Mouse (Mus musculus) layer of hippocampus, postnatal 25 days (tissue): ENCODE data around the gene Atxn7l2. TPM values are rescaled to one million over a fixed set of nuclear protein-coding genes. Genes with fewer than 3 reads are reported as not detected.

Source experiments
- DNase-seq, 2 experiments: peaks; one replicate each; pipeline ENCODE4 v3.0.0; 2022; ENCODE audit warnings: mixed read lengths in 2 of 2, low spot score in 1 of 2; ENCODE audit errors: extremely low spot score in 1 of 2
- total RNA-seq, 2 experiments: library from RNA; stranded (reverse); gene quantifications; 2 replicates each; pipeline ENCODE4 v1.2.3; 2021

Gene Atxn7l2
- total RNA-seq, 2 experiments from 2014 or later: 19.5 to 31.1 TPM

DNA sequence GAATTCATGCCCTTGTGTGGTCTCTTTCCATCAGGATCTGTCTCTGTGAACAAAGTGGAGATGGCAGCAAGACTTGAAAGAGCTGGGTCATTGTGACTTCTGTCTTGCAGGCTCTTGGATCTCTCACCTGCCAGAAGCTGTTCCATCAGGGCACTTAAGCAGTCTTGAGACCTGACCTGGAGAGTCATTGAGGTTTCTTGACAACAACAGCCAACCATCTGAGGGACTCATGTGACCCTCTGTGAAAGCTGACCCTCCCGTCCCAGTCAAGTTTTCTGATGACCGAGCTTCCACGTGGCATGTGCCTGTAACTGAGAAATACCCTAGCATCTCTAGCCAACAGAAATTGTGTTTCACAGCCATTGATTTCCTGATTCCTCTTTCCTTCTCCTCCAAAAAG lies 26.0 kb downstream of the Atxn7l2 start:
- no peak for DNase-seq

DNA sequence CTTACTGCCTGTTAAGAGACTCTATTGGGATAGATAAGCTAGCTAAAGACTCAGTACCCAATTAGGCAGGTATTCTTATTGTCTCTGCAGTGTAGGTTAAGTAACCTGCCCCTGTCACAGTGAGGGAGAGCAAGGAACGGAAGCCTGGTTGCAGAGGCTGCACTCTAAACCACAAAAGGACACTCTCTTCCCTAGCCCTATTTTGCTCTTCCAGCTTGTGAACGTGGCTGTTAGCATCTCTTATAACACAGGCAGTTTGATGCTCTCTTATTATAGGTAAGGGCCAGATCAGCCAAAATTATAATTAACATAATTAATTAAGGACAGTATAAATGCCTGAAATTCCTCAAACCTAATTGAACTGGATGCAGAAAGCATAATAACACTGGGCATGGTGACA lies 30.2 kb downstream of the Atxn7l2 start:
- DNase-seq: no peak

DNA sequence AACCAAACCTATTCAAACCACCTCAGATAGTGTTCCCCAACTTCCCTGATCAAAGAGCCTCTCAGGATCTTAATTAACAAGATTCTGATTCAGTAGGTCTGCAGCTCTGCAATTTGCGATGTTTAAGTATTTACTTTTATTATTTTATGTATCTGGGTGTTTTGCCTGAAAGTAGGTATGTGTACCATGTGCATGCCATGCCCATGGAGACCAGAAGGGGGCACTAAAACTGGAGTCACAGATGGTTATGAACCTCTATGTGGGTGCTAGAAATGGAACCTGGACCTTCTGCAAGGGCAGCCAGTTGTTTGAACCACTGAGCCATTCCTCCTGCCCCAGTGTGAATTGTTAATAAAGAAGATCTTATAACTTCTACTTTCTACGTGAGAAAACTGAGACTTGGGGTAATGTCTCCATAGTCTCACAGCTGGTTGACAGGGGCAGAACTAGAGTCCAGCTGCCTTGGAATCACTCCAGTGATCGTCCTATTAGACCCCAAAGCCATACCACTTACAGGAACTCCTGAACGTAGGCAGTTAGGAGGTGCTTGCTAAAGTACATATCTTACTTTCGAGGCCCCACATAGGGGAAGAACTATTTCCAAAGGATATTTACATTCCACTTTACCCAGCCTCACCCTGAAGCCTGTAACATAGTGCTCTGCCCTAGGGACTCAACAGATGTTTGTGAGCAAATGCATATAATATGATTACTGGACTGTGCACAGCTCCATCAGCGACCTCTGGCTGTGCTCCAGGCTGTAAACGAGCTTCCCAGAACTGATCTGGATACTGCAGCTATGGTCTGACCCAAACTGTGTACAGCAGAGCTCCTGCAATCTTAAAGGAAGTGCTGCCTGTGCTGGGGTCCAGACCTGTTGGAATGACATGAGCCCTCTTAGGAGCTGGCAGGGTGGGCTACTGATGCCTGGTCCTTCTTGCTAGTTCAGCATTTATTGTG lies 31.7 kb downstream of the Atxn7l2 start:
- no peak for DNase-seq

DNA sequence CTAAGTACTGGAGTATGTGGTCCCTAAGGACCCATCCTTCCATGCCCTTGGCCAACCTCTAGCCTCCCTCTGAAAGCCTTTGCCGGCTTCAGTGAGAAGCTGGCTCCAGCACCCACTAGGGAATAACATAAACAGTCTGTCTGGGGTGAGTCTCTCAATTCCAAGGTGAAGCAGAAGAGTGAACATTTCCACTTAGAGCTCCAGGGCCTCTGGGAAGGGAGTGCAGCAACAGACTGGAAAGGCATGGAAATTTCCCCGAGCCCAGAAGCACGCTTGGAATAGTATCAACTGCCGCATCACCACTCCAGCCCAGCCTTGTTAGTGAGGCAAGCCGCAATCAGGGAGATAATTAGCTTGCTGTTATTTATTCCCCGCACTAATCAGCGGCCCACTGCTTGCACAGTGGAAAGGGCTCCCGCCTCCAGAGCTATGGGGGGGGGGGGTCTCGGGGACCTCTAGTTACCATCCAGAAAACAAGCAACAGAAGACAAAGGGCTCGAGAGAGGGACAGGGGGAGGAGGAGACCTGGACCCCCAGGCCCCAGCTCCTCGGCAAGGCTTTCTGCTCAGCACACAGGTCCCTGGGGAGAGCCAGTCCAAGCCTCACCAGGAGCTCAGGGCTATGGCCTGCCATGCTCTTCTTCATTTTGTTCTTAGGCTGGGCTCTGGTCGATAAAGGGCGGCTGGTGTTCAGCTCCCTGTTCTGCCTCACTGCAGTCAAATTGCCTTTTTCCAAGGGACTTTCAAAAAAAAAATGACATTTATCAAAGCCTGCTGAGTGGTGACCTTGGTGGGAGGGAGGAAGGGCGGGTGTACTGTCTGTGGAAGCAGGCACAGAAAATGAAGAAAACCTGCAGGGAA lies 35.8 kb downstream of the Atxn7l2 start:
- peak; percentile 51 to 68 for DNase-seq

GRCm38 (mm10) chr3:108169199-108169598 lies 41.5 kb downstream of the Atxn7l2 start:
- no peak for DNase-seq

- peak in 1 of 2 experiments; percentile 6 for DNase-seq
Measured at GRCm38 (mm10) chr3:108167499-108167898, 43.2 kb downstream of the Atxn7l2 start.

DNA sequence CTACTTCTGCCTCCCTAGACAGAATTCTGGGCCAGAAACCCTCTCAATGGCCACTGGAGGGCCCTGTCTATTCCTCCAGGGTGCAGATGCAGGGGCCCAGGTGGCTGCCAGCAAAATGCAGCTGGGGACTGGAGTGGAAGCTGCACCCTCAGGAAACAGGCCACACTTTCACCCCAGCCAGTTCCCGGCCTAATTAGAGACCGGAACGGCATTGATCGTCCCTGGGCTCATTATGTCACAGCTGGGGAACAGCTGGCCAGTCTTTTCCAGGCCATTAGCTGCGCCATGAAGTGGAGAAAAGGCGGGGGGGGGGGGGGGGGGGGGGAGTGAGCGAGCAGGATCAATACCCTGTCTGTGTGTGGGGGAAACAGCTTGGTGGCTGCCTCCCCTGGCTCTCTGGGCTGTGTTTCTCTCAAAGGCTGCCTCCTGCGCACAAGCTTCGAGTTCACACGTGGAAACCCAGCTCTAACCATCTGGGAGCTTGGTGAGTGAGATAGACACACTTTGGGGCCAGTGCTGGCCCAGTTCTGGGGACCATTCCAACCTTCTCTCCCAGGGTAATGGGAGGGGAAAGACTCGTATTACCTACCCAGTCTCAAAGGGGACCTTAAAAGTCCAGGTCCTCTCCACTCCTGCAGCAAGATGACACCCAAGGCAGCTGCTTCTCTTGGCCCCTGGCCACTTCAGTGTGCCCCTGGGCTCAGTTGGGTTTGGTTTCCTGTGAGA lies 44.1 kb downstream of the Atxn7l2 start:
- peak; percentile 21 to 34 for DNase-seq

DNA sequence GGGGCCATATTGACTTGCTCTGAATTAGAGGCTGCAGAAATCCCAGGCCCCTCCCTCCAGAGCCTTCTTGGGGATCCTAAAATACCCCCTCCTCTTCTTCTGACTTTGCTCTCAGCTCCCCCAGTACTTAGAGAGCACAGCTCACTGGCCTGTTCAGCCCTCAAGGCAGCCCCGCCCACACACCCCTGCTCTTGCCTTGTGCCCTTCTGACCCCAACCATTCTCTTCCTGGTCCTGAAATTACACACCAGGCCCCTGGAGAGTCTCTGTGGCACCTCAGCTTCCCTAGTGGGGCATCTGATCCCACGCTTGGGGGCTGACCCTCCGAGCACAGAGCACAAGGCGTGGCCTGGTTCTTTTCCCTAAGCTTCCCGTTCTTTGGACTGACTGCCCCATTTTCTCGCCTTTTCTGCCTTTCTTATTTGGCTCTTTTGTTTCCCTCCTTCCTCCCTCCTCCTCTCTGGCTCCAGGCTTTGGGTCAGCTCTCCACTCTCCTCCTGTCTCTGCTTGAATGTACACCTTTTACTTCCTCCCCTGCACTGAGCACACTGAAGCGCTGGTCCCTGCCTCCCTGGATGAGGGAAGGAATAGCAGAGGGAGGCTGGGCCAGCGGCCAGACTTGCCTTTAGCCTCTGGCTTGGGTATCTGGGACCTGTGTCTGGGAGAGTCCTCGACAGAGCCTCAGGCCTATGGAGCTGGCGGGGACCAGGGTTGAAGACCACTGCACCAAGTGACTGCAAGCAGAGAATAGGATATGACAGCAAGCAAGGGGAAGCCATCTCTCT lies 45.0 kb downstream of the Atxn7l2 start:
- DNase-seq: peak in 1 of 2 experiments; percentile 16

GRCm38 (mm10) chr3:108164807-108165206 lies 45.9 kb downstream of the Atxn7l2 start:
- DNase-seq: peak; percentile 78 to 87

- no peak for DNase-seq
Measured at GRCm38 (mm10) chr3:108164091-108164490, 46.6 kb downstream of the Atxn7l2 start.

DNA sequence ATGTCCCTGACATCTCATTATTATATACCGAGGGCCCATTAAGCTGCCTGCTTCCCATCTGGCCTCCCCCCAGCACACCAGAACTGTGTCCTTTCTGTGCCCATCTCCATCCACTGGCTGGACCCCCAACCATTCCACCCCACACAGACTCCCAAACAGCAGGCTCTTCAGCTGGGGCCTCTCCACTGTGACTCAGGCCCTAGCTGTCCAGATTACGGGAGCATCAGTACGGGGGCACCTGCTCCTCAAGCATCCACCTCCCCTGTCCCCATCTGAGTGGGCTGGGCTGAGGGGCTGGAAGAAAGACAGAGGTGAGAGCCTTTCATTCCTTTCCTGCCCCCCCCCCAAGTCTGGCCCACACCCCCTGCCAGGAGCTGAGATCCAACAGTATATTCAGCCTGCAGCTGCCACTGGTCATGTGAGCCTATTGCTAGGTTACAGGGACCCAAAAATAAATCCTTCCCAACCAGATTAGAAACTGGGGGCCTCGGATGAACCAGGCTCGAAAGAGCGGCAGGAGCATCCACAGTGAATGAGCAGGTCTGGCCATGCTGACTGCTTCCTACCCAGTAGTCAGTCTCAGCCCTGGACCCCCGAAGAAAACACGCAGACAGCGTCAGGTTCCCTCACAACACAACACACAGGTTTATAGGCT lies 52.2 kb downstream of the Atxn7l2 start:
- peak; percentile 28 to 46 for DNase-seq

DNA sequence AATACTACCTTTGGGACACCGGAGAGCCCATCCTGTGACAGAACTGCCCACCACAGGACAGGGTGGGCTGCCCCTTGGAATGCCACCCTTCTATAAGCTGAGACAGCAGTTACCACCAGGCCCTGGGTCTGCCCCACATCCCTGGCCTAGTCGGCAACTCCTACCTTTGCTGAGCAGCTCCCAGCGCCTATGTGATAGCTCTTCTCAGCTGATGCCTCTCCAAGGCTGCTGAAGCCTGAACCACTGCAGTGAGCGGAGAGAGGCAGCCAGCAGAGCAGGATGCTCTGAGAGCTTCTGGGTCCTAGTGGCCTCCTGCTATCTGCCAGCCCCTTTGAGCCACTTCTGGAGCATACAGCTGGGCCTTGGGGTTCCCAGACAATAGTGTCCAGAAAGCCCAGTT lies 56.1 kb downstream of the Atxn7l2 start, which contains the start of gene Gpr61:
Gpr61 (minus strand) TSS at position 227 of the 400 bp plus-strand sequence.
- peak; percentile 57 to 59 for DNase-seq

DNA sequence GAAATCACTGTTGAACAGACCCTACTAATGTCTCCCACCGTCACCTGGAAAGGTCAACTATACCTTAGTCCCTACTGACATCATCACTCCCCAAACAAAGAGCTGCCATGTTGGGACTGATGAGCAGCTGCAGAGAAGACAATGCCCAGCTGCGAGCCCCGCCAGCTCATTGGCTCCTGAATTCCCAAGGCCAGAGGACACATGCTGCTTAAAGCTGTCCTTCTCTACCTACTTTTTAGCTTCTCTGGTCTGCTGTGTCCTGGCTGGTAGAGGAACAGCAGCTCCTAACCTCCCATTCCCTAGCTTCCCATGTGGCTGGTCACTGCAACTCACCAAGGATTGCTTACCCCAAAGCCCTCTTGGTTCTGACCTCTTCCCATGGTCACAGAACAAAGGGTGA lies 58.4 kb downstream of the Atxn7l2 start:
- no peak for DNase-seq

Other genes starting within 250 kb of the Atxn7l2 start
- gene Gstm3, start 241.7 kb downstream of the Atxn7l2 start, total RNA-seq: not detected
- gene Gstm2, start 224.5 kb downstream of the Atxn7l2 start, total RNA-seq: 1 to 10 TPM; 2.6 to 2.8 TPM
- gene Gstm1, start 193.0 kb downstream of the Atxn7l2 start, total RNA-seq: 100 to 1,000 TPM; 299 to 321 TPM
- gene Gstm4, start 166.0 kb downstream of the Atxn7l2 start, total RNA-seq: 10 to 100 TPM; 12.0 to 12.1 TPM
- gene Ampd2, start 124.3 kb downstream of the Atxn7l2 start, total RNA-seq: 10 to 100 TPM; 69.8 to 76.2 TPM
- not detected for gene Gnat2, start 118.1 kb downstream of the Atxn7l2 start, total RNA-seq
- 10 to 100 TPM; 31.6 to 31.9 TPM for gene Gnai3, start 64.8 kb downstream of the Atxn7l2 start, total RNA-seq
- 10 to 100 TPM; 15.2 to 18.6 TPM for gene Gpr61, start 56.1 kb downstream of the Atxn7l2 start, total RNA-seq
- gene Amigo1, start 24.6 kb downstream of the Atxn7l2 start, total RNA-seq: 10 to 100 TPM; 66.8 to 67.7 TPM
- 10 to 100 TPM; 14.3 to 17.1 TPM for gene Cyb561d1, start 9.7 kb downstream of the Atxn7l2 start, total RNA-seq
- 1 to 10 TPM; 2.9 to 3.6 TPM for gene Sypl2, start 15.7 kb upstream of the Atxn7l2 start, total RNA-seq
- 10 to 100 TPM; 67.7 to 79.0 TPM for gene Psma5, start 46.0 kb upstream of the Atxn7l2 start, total RNA-seq
- gene Sort1, start 73.1 kb upstream of the Atxn7l2 start, total RNA-seq: 100 to 1,000 TPM; 349 to 354 TPM
- gene Mybphl, start 154.0 kb upstream of the Atxn7l2 start, total RNA-seq: 1 to 10 TPM in 1 of 2 experiments, under 1 TPM in 1; 0.49 to 1.1 TPM
- 10 to 100 TPM; 15.5 to 17.3 TPM for gene Psrc1, start 172.9 kb upstream of the Atxn7l2 start, total RNA-seq
- gene Celsr2, start 204.6 kb upstream of the Atxn7l2 start, total RNA-seq: 100 to 1,000 TPM; 172 to 199 TPM
- 100 to 1,000 TPM; 187 to 207 TPM for gene Sars, start 234.3 kb upstream of the Atxn7l2 start, total RNA-seq